Mouse (Mus musculus): Measurements from ENCODE around the gene Nfatc2ip. TPM values are rescaled to one million over a fixed set of nuclear protein-coding genes. Genes with fewer than 3 reads are reported as not detected.
A peak's percentile ranks its signal among the peaks of the same experiment; 100 is the strongest.

Gene Nfatc2ip
- 1 to 10 TPM; 3.1 to 6.2 (median 3.9) TPM for total RNA-seq (2022)

GRCm38 (mm10) chr7:126396298-126397119, at the start of gene Nfatc2ip:
TSS of gene Nfatc2ip (minus strand) at chr7:126396737.
- DNase-seq (ENCODE audit: low spot score): peak; percentile 99

GRCm38 (mm10) chr7:126446217-126446616, 49.7 kb upstream of the Nfatc2ip start:
- no peak for DNase-seq (ENCODE audit: low spot score)

DNA sequence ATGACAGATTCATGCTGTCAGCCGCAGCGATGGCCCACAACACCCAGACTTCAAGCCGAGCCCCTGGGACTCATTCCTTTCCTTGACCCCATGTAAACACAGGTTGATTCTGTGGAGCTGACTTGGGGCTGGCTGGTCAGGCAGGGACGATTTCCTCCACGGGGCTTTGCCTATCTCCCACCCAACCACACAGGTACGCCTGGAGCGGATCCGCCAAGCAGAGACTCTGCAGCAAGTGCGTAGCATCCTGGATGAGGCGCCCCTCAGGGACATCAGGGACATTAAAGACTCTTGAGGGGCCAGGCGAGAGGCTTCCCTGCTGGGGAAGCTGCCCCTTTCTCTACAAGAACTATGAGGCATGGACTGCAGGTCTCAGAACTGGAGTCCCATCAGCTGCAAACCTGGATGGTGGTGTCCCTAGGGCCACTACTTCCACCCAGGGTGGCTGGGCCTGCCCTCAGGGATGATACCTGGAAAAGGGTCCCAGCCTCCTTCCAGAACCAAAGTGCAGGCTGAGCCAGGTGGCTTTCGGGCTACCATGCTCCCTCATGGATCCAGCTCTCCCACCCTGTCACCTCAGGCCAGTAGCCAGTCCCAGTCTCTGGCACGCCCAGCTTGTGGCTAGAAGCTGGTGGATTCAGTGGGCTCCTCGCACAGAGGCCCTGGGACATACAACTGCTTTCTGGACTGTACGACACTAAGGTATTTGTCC, 48.7 kb upstream of the Nfatc2ip start:
- DNase-seq (ENCODE audit: low spot score): no peak

GRCm38 (mm10) chr7:126444536-126444935, 48.0 kb upstream of the Nfatc2ip start:
- no peak for DNase-seq (ENCODE audit: low spot score)

- no peak for DNase-seq (ENCODE audit: low spot score)
Measured at GRCm38 (mm10) chr7:126443997-126444396, 47.5 kb upstream of the Nfatc2ip start.

DNA sequence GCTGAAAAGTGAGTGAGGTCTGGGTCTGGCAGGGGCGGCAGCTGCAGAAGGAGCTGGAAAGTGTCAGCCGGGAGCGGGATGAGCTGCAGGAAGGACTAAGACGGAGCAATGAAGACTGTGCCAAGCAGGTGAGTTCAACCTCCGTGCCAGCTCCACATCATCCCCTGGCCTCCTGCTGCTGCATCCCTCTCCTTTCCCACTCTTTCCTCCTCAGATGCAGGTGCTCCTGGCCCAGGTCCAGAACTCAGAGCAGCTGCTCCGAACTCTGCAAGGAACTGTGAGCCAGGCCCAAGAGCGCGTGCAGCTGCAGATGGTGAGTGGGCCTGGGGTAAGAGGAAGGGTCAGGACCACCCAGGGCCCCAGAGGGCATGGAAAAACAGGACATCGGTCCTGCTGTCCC, 43.6 kb upstream of the Nfatc2ip start:
- no peak for DNase-seq (ENCODE audit: low spot score)

- DNase-seq (ENCODE audit: low spot score): peak; percentile 41
Measured at GRCm38 (mm10) chr7:126436851-126437250, 40.3 kb upstream of the Nfatc2ip start.

- no peak for DNase-seq (ENCODE audit: low spot score)
Measured at GRCm38 (mm10) chr7:126435801-126436200, 39.3 kb upstream of the Nfatc2ip start.

DNA sequence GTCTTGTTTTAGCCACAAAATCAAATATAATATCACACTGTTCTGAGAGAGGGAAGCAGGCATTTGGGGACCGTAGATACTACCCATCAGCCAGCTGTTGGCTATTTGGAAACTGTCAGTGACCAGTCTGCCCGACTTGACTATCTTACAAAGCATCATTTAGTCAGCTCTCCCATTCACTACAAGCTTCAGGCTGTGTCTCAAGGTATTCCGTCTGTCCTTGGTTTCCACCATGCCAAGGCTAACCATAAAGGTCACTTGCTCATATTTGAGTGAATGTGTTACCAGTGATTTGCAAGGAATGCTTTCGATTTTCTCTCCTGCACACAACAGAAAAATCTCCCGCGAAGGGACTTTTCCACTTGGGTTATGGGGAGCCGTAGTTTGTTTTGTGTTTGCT, 38.2 kb upstream of the Nfatc2ip start:
- no peak for DNase-seq (ENCODE audit: low spot score)

DNA sequence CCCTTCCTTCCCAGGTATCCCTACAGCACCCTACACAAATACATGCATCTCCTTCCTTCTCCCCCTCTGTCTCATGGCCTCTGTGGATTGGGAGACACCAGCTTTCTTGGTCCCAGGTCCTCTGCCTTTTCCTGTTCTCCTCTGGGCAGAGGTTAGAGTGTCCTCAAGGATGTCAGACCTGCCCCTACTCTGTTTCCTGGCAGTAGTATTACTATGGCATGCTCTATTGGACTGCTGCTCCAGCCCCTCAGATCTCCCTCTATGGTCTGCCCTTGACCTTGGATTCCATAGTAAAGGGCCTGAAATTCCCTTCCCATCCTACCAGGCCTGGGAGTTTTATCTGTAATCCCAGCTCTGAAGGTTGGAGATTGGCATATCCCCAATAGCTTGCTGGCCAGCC, 33.6 kb upstream of the Nfatc2ip start:
- DNase-seq (ENCODE audit: low spot score): no peak

- DNase-seq (ENCODE audit: low spot score): no peak
Measured at GRCm38 (mm10) chr7:126429503-126429898, 33.0 kb upstream of the Nfatc2ip start.

DNA sequence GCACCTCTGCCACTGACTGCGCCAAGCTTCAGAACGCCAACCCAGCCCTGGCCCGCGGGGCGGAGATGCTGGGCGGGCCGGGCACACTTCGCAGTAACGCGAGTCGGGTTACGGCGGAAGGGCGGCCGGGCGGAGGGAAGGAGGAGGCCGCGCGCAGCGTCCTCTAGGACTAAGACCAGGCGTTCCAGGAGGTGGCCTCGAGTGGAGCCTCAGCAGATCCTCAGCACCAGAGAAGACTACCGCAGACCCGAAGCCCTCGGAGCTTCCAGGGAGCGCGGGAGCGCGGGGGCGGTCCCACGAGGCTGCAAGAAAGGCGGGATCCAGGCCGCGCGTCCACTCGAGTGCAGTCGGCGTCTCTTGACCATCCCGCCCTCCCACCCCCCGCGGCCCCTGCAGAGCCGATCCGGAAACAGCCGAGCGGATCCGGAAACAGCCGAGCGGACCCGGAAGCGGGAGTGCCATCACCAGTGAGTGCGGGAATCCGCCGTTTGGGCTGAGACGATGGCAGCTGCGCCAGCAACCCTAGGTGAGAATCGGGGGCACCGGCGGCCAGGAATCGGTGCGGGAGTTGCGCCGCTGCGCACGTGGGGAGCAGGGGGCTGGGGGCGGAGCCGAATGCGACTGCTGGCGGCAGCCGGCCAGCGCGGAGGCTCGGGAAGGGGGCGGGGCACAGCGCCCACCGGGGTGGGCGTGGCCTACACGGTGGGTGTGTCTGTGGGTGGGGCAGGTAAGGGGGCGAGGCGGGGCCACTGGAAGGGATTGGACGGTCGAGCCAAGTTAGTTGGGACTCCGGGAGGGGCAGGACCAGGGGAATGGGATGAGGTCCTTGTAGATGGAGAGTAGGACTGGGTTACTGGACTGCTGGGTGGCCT, 32.3 kb upstream of the Nfatc2ip start, which contains the start of gene Rabep2:
Gene Rabep2 (plus strand): TSS at position 129 of the 872 bp plus-strand sequence.
- peak; percentile 93 for DNase-seq (ENCODE audit: low spot score)

GRCm38 (mm10) chr7:126428154-126428553, 31.6 kb upstream of the Nfatc2ip start:
- no peak for DNase-seq (ENCODE audit: low spot score)

GRCm38 (mm10) chr7:126427323-126427860, 30.9 kb upstream of the Nfatc2ip start:
- no peak for DNase-seq (ENCODE audit: low spot score)

- no peak for DNase-seq (ENCODE audit: low spot score)
Measured at GRCm38 (mm10) chr7:126424161-126424560, 27.6 kb upstream of the Nfatc2ip start.

GRCm38 (mm10) chr7:126421756-126422155, 25.2 kb upstream of the Nfatc2ip start:
- no peak for DNase-seq (ENCODE audit: low spot score)

GRCm38 (mm10) chr7:126418496-126418895, 22.0 kb upstream of the Nfatc2ip start:
- DNase-seq (ENCODE audit: low spot score): no peak

- no peak for DNase-seq (ENCODE audit: low spot score)
Measured at GRCm38 (mm10) chr7:126417606-126418005, 21.1 kb upstream of the Nfatc2ip start.

GRCm38 (mm10) chr7:126417045-126417444, 20.5 kb upstream of the Nfatc2ip start:
- DNase-seq (ENCODE audit: low spot score): no peak

- DNase-seq (ENCODE audit: low spot score): no peak
Measured at GRCm38 (mm10) chr7:126416615-126417014, 20.1 kb upstream of the Nfatc2ip start.

DNA sequence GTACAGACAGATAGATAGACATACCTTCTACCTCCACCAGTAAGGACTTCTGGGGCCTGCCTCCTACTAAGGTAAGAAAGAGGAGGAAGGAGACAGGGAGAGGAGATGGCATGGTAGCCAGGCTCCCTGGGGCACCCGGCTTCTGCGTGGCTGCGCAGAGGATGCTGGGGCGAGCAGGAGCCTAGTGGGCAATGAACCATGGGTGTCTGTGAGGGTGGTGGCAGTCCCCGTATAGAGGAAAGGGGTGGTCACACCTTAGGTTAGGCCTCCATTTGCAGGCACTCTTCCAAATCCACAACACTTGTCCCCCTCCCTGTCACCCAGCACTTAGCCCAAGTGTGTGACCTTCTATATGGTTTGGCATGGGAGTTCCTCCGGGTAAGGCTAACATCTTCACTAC, 18.2 kb upstream of the Nfatc2ip start, which contains the start of gene Cd19:
Gene Cd19 (minus strand): TSS at position 165 of the 400 bp plus-strand sequence.
- DNase-seq (ENCODE audit: low spot score): no peak
